Comparison of ENCODE assay signal across 37 mouse cellular contexts in the genomic region with DNA sequence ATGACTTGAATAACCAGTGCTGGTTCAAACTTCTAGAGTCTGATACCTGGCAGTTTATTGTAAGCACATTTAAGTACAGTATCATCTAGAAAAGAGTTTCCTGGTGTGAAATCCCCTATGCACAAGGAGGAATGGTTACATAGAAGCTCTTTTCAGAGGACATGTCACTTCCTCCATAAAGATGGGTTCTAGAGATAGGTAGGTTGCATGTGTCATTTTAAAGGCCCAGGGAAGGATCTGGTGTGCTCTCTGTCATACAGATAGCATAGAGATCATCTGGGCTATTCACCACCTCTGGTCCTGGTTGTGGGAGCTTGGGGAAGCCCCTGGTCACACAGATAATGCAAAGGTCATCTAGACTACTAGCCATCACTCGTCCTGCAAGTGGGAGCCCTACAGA. TPM values are rescaled to one million over a fixed set of nuclear protein-coding genes. Genes with fewer than 3 reads are reported as not detected.
"Had no signal": no experiment of that assay in that cellular context is flagged by ENCODE, and none has a peak within 500 bp of the region (broad histone marks: within the 10 kb centered on the region; RNA-seq: fewer than 3 reads in every experiment).

No protein-coding gene starts in this region.

- H3K4me1 ChIP-seq: heart, embryonic 15.5 days; intestine, embryonic 15.5 days; limb, embryonic 10.5 days; limb, embryonic 12.5 days; liver, embryonic 13.5 days; liver, embryonic 15.5 days had no signal

- H3K27ac ChIP-seq: gastrocnemius, adult 2 months; heart, adult 2 months; heart, embryonic 13.5 days; heart, embryonic 15.5 days; hindbrain, embryonic 10.5 days; hindbrain, embryonic 12.5 days; hindbrain, embryonic 14.5 days; intestine, embryonic 15.5 days; kidney, embryonic 15.5 days; kidney, postnatal 0 days; left cerebral cortex, adult 2 months; limb, embryonic 10.5 days; limb, embryonic 12.5 days; liver, embryonic 13.5 days; liver, embryonic 15.5 days had no signal

- H3K36me3 ChIP-seq: heart, embryonic 13.5 days; heart, embryonic 15.5 days; hindbrain, embryonic 10.5 days; hindbrain, embryonic 12.5 days; intestine, embryonic 15.5 days; kidney, embryonic 15.5 days; limb, embryonic 10.5 days; limb, embryonic 12.5 days; liver, embryonic 13.5 days; liver, embryonic 15.5 days had no signal

- DNase-seq: gastrocnemius, adult 2 months; gastrocnemius, postnatal 10 days; gastrocnemius, postnatal 25 days; heart, adult 2 months; heart, postnatal 14 days; heart, postnatal 36 days; kidney, adult 11 months; kidney, adult 2 months; kidney, adult 9 months; kidney, postnatal 14 days; kidney, postnatal 36 days; liver; liver, embryonic 13.5 days had no signal

- H3K9me3 ChIP-seq: heart, embryonic 13.5 days; heart, embryonic 15.5 days; hindbrain, embryonic 10.5 days; hindbrain, embryonic 12.5 days; intestine, embryonic 15.5 days; kidney, embryonic 15.5 days; limb, embryonic 10.5 days; limb, embryonic 12.5 days; liver, embryonic 13.5 days; liver, embryonic 15.5 days had no signal

- H3K4me3 ChIP-seq: gastrocnemius, adult 2 months; heart, adult 2 months; heart, embryonic 13.5 days; heart, embryonic 15.5 days; hindbrain, embryonic 10.5 days; hindbrain, embryonic 12.5 days; intestine, embryonic 15.5 days; kidney, embryonic 15.5 days; left cerebral cortex, adult 2 months; limb, embryonic 10.5 days; limb, embryonic 12.5 days; liver, embryonic 13.5 days; liver, embryonic 15.5 days had no signal

- H3K9ac ChIP-seq: heart, embryonic 13.5 days; heart, embryonic 15.5 days; hindbrain, embryonic 12.5 days; hindbrain, embryonic 14.5 days; intestine, embryonic 15.5 days; kidney, embryonic 15.5 days; limb, embryonic 12.5 days; liver, embryonic 13.5 days; liver, embryonic 15.5 days had no signal

- ATAC-seq: hindbrain, embryonic 16.5 days; inflammation-experienced regulatory T-cells, adult 6 months; intestine, embryonic 15.5 days had no signal

- H3K4me2 ChIP-seq: heart, embryonic 11.5 days; heart, embryonic 13.5 days; heart, embryonic 15.5 days; hindbrain, embryonic 12.5 days; hindbrain, embryonic 14.5 days; intestine, embryonic 15.5 days; kidney, embryonic 15.5 days; limb, embryonic 12.5 days; liver, embryonic 11.5 days; liver, embryonic 13.5 days; liver, embryonic 15.5 days had no signal

- H3K27me3 ChIP-seq: heart, embryonic 13.5 days; heart, embryonic 15.5 days; hindbrain, embryonic 12.5 days; intestine, embryonic 15.5 days; kidney, embryonic 15.5 days; limb, embryonic 12.5 days had no signal

RNA-seq across cellular contexts. Expression of gene Ccdc184, which starts 9.7 kb away (rescaled TPM):
- total RNA-seq: gastrocnemius, adult 2 months; gastrocnemius, postnatal 10 days; gastrocnemius, postnatal 25 days; gastrocnemius, postnatal 4 days; granulocyte monocyte progenitor cell, adult 5-6 weeks had no signal
- polyA plus RNA-seq: liver, embryonic 11.5 days had no signal

RNA-seq across cellular contexts. Expression of gene Olfr288, which starts 38.1 kb away (rescaled TPM):
- total RNA-seq: gastrocnemius, adult 2 months; gastrocnemius, postnatal 10 days; gastrocnemius, postnatal 25 days; gastrocnemius, postnatal 4 days; granulocyte monocyte progenitor cell, adult 5-6 weeks; heart, adult 2 months; heart, postnatal 14 days; heart, postnatal 36 days; layer of hippocampus, postnatal 10 days; layer of hippocampus, postnatal 25 days; left cerebral cortex, adult 2 months; left cerebral cortex, postnatal 14 days had no signal
- polyA plus RNA-seq: heart, adult 2 months; heart, embryonic 11.5 days; heart, embryonic 13.5 days; heart, embryonic 15.5 days; heart, postnatal 0 days; hindbrain, embryonic 10.5 days; hindbrain, embryonic 12.5 days; hindbrain, embryonic 14.5 days; hindbrain, embryonic 16.5 days; inflammation-experienced regulatory T-cells, adult 6 months; intestine, embryonic 15.5 days; kidney, adult 2 months; kidney, embryonic 15.5 days; kidney, postnatal 0 days; large intestine, adult 2 months; limb, embryonic 10.5 days; limb, embryonic 12.5 days; limb, embryonic 14.5 days; liver, embryonic 11.5 days; liver, embryonic 13.5 days; liver, embryonic 15.5 days had no signal
